Mouse (Mus musculus) kidney, adult 2 months (tissue): ENCODE results near the gene Ppm1h. TPM values are rescaled to one million over a fixed set of nuclear protein-coding genes. Genes with fewer than 3 reads are reported as not detected.
A peak's percentile ranks its signal among the peaks of the same experiment; 100 is the strongest.

Experiments used
- DNase-seq: peaks from one replicate; pipeline ENCODE4 v3.0.0; 2021
- H3K27ac ChIP-seq: fragments of 200-500 bp; 2 replicates; pipeline ENCODE4 v1.5.1; 2012; ENCODE audit warnings: low read depth, low read length, control low read depth, inconsistent platforms; ENCODE audit not compliant: insufficient read depth
- H3K27me3 ChIP-seq: fragments of 200-500 bp; replicated peaks from 2 replicates; pipeline ENCODE4 v1.6.1; 2012; ENCODE audit warnings: mild to moderate bottlenecking, moderate library complexity, low read length, inconsistent platforms; ENCODE audit not compliant: control insufficient read depth, insufficient read depth
- H3K36me3 ChIP-seq: fragments of 200-500 bp; 2 replicates; pipeline ENCODE4 v1.6.1; 2012; ENCODE audit warnings: mild to moderate bottlenecking, moderate library complexity, low read length, inconsistent platforms; ENCODE audit not compliant: control insufficient read depth, insufficient read depth
- H3K4me1 ChIP-seq: fragments of 200-500 bp; 2 replicates; pipeline ENCODE4 v1.6.1; 2011; ENCODE audit warnings: low read length; ENCODE audit not compliant: control insufficient read depth, insufficient read depth
- H3K4me3 ChIP-seq: fragments of 200-500 bp; 2 replicates; pipeline ENCODE4 v1.5.1; 2011; ENCODE audit warnings: mild to moderate bottlenecking, low read depth, low read length, control low read depth; ENCODE audit not compliant: insufficient read depth
- CTCF ChIP-seq: fragments of 200-500 bp; conservative IDR thresholded peaks from 2 replicates; pipeline ENCODE4 v1.5.1; 2011; ENCODE audit warnings: low read depth, mild to moderate bottlenecking, control low read depth, low read length, moderate library complexity, mixed read lengths; ENCODE audit not compliant: insufficient read depth, insufficient read length
- POLR2A ChIP-seq: fragments of 200-500 bp; IDR thresholded peaks from one replicate; pipeline ENCODE4 v1.6.1; 2011; ENCODE audit warnings: low read depth, low read length, control low read depth
- WGBS: fragments of 180-500 bp; shearing (Covaris S2); methylation state at CpG from one replicate; pipeline ENCODE4 v1.1.7; 2018; 5-methylcytosine and 5-hydroxymethylcytosine counted together
- polyA plus RNA-seq: library from polyadenylated mRNA; depleted of rRNA; stranded (reverse); fragments of >200 nt; gene quantifications from 2 replicates; pipeline ENCODE4 v1.2.3, GENCODE M21; 2012

Ppm1h gene
- polyA plus RNA-seq, 1 experiment: 27.1 TPM

DNA sequence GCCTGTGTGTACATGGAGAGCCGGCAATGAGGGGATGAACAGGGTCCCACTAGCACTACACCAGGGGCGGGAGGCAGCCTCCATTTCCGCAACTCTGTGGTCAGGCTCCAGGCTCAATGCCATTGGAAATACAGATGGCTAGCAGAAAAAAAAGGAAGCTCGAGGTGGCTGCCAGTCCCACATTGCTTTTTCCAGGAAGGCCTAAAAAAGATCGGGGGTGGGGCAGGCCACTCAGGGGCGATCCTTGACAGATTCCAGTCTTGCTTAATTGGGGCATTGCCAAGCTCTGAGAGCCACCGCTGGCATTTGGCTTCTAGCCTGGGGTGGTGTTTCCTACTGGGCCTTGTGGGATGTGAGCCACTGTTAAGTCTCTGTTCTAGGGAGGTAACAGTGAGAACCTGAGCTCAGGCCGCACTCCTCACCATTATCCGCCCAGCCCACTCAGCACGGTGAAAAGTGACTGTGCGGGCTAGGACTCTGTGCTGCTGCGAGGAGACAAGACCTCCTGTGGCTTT, 216.1 kb downstream of the Ppm1h start:
- H3K27me3 ChIP-seq: no peaks in the 10 kb centered on the region
- no peak for TF ChIP-seq CTCF
- no peak for TF ChIP-seq POLR2A
- peaks cover 14% of the 10 kb centered on the region; the same call in 1 of the 2 replicates for H3K4me1 ChIP-seq
- H3K36me3 ChIP-seq: no peaks in the 10 kb centered on the region
- peak; percentile 87 for DNase-seq
- 38% methylated on average over 12 of the region's 12 CpGs for WGBS
- no peak overlapping the region for H3K4me3 ChIP-seq
- peak overlapping the region; percentile 69 for H3K27ac ChIP-seq

- TF ChIP-seq CTCF: peak; percentile 54; the same call in 1 of the 2 replicates
- no peak for TF ChIP-seq POLR2A
- Histone ChIP-seq H3K27me3 (no peaks in the 10 kb centered on the region), H3K36me3 (no peaks in the 10 kb centered on the region), H3K4me3 (no peak overlapping the region), H3K4me1 (peaks cover 12% of the 10 kb centered on the region; the same call in 1 of the 2 replicates), H3K27ac (peak overlapping the region; percentile 69)
- DNase-seq: peak; percentile 67
- 65% methylated on average over 12 of the region's 12 CpGs for WGBS
Observed at GRCm38 (mm10) chr10:122895121-122895770, 216.7 kb downstream of the Ppm1h start.

DNA sequence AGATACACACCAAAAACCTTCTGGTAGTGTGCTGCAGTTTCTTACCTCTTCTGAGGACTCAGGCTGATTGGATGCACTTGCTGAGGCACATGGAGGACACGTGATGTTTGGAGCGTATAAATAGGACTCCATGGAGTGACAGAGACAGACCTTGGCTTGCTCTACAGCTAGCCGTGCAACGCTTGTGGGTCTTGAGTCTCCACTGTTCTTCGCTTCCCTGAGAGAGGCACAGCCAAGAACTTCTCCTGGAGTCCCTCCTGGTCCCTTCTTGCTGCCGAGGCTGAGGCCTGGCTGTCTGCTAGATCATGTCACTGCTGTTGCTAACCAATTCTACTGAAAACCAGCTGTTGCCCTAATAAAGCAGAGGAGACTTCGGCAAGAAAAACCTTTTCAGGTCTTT, 221.4 kb downstream of the Ppm1h start:
- DNase-seq: no peak
- 69% methylated on average over 7 of the region's 7 CpGs for WGBS

GRCm38 (mm10) chr10:122900466-122900865, 221.9 kb downstream of the Ppm1h start:
- TF ChIP-seq CTCF (no peak), POLR2A (no peak)
- Histone ChIP-seq H3K27ac (peak overlapping the region; percentile 33; the same call in 1 of the 2 replicates), H3K4me3 (no peak overlapping the region), H3K27me3 (no peaks in the 10 kb centered on the region), H3K4me1 (no peaks in the 10 kb centered on the region), H3K36me3 (no peaks in the 10 kb centered on the region)
- 77% methylated on average over 1 of the region's 1 CpGs for WGBS
- DNase-seq: no peak

More for the DNA sequence above, 221.4 kb downstream of the Ppm1h start:
- TF ChIP-seq CTCF (no peak), POLR2A (no peak)
- H3K36me3 ChIP-seq: no peaks in the 10 kb centered on the region
- peaks cover under 1% of the 10 kb centered on the region; the same call in 1 of the 2 replicates for H3K4me1 ChIP-seq
- H3K4me3 ChIP-seq: no peak overlapping the region
- no peak overlapping the region for H3K27ac ChIP-seq
- H3K27me3 ChIP-seq: no peaks in the 10 kb centered on the region

GRCm38 (mm10) chr10:122901379-122901778, 222.8 kb downstream of the Ppm1h start:
- no peak overlapping the region for H3K4me3 ChIP-seq
- H3K4me1 ChIP-seq: no peaks in the 10 kb centered on the region
- WGBS: 85% methylated on average over 5 of the region's 5 CpGs
- no peaks in the 10 kb centered on the region for H3K36me3 ChIP-seq
- no peaks in the 10 kb centered on the region for H3K27me3 ChIP-seq
- DNase-seq: no peak
- TF ChIP-seq CTCF (no peak), POLR2A (no peak)
- no peak overlapping the region for H3K27ac ChIP-seq

DNA sequence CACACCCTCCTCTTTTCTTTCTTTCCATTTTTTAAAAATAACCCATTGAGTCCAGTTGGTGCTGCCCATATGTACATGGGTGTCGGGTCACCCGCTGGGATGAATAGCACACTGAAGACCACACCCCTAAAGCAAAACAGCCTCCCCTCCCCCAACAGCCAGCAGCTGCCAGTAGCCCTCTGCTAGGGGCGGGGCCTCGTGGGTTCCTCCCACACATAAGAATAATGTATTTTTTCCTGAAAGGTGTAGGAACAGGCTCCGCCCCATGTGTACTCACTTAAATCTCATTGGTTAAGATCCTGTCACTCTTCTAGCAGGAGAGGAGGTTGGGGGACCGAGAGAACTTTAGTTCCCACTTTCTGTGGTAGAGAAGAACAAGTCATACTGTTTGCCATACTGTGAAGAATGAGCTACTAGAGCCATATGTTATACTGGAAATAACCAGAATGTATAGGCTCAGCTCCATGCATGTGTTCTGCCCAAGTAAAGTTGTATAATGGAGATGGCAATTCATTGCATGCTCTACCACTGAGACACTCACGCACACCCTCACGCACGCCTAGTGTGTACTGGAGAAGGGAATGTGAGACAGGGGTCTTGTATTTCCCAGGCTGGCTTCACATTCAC, 231.0 kb downstream of the Ppm1h start:
- Histone ChIP-seq H3K4me1 (peaks cover 10% of the 10 kb centered on the region; the same call in 1 of the 2 replicates), H3K36me3 (no peaks in the 10 kb centered on the region; the same call in 1 of the 2 replicates), H3K27me3 (no peaks in the 10 kb centered on the region), H3K27ac (no peak overlapping the region), H3K4me3 (no peak overlapping the region)
- 90% methylated on average over 9 of the region's 9 CpGs for WGBS
- no peak for DNase-seq
- TF ChIP-seq POLR2A (no peak), CTCF (no peak)

DNA sequence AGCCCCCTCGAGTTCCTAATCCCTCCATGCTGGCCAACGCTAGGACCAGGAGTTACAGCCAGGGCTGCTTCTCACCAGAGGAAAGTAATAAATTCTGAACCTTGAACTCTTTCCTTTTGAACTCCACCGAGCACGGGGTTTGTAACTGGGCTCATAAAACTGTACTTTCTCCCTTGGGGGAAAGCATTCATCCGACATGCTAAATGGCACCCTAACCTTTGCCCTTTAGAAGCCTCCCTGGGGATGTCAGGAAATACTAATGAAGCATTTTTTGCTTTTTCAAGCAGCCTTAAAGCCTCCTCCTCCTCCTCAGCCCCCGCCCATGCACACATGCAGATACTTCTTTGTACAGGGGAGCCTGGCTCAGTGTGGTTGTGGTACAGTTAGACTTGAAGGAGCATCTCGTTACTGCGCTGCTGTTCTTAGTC, 232.2 kb downstream of the Ppm1h start:
- H3K4me3 ChIP-seq: no peak overlapping the region
- 24% methylated on average over 8 of the region's 8 CpGs for WGBS
- peak overlapping the region; percentile 65 for H3K27ac ChIP-seq
- peaks cover 10% of the 10 kb centered on the region; the same call in 1 of the 2 replicates for H3K4me1 ChIP-seq
- no peaks in the 10 kb centered on the region for H3K27me3 ChIP-seq
- peak; percentile 90 for DNase-seq
- no peaks in the 10 kb centered on the region; the same call in 1 of the 2 replicates for H3K36me3 ChIP-seq
- TF ChIP-seq CTCF (no peak), POLR2A (no peak)
